ENCODE assay signal across 19 mouse cellular contexts in genomic region chr12:111558655-111559054, GRCm38 (mm10). TPM values are rescaled to one million over a fixed set of nuclear protein-coding genes. Genes with fewer than 3 reads are reported as not detected.
A peak's percentile ranks its signal among the peaks of the same experiment; 100 is the strongest.
DNase-seq lines count a peak whose midpoint lies in the region; ATAC-seq and TF ChIP-seq lines count a peak whose summit lies in the region.
"Had no signal": no experiment of that assay in that cellular context is flagged by ENCODE, and none has a peak within 500 bp of the region (broad histone marks: within the 10 kb centered on the region; RNA-seq: fewer than 3 reads in every experiment).

No protein-coding gene starts in this region.

- H3K36me3 ChIP-seq in lung, embryonic 14.5 days (ENCODE audit: insufficient read depth) = no peaks in the 10 kb centered on the region
- no peaks in the 10 kb centered on the region for H3K36me3 ChIP-seq in liver, embryonic 11.5 days (ENCODE audit: control insufficient read depth, insufficient read depth, low read length)
- H3K36me3 ChIP-seq: forebrain, embryonic 15.5 days; limb, embryonic 15.5 days; neural tube, embryonic 13.5 days had no signal

- no peak for DNase-seq in lung, embryonic 14.5 days
- DNase-seq in lung, postnatal 4 days = no peak
- DNase-seq in c-Kit-positive CD71-positive TER-119-positive erythroid progenitor cells, embryonic 14.5 days (ENCODE audit: low spot score) = peak; percentile 75
- DNase-seq in liver, embryonic 11.5 days (ENCODE audit: low spot score) = no peak
- no peak for DNase-seq in right cerebral cortex, postnatal 36 days (ENCODE audit: low spot score in 2 of 2)
- DNase-seq in layer of hippocampus, postnatal 14 days (ENCODE audit: low spot score in 2 of 2) = no peak
- DNase-seq: cerebellum, postnatal 10 days; heart, postnatal 14 days; kidney, adult 11 months; kidney, postnatal 36 days; lung, postnatal 14 days; right cerebral cortex, postnatal 25 days; thymus, postnatal 14 days had no signal

- H3K4me3 ChIP-seq in lung, embryonic 14.5 days (ENCODE audit: low read depth, low read length) = no peak overlapping the region
- H3K4me3 ChIP-seq in liver, embryonic 11.5 days (ENCODE audit: low read depth, low read length) = no peak overlapping the region
- H3K4me3 ChIP-seq: forebrain, embryonic 15.5 days; limb, embryonic 15.5 days; neural tube, embryonic 13.5 days had no signal

- H3K27ac ChIP-seq in lung, embryonic 14.5 days (ENCODE audit: low read depth) = no peak overlapping the region
- H3K27ac ChIP-seq in liver, embryonic 11.5 days (ENCODE audit: low read depth, low read length) = peak overlapping the region; percentile 80
- H3K27ac ChIP-seq: forebrain, embryonic 15.5 days; hindbrain, embryonic 14.5 days; limb, embryonic 15.5 days; neural tube, embryonic 13.5 days had no signal

- H3K27me3 ChIP-seq in lung, embryonic 14.5 days (ENCODE audit: insufficient read depth, low read length) = no peaks in the 10 kb centered on the region
- H3K27me3 ChIP-seq in liver, embryonic 11.5 days (replicated peaks; ENCODE audit: control insufficient read depth, insufficient read depth, low read length) = no peaks in the 10 kb centered on the region
- H3K27me3 ChIP-seq: forebrain, embryonic 15.5 days; limb, embryonic 15.5 days; neural tube, embryonic 13.5 days had no signal

- H3K4me1 ChIP-seq in lung, embryonic 14.5 days (ENCODE audit: insufficient read depth) = no peaks in the 10 kb centered on the region; the same call in 1 of the 2 replicates
- peaks cover 16% of the 10 kb centered on the region for H3K4me1 ChIP-seq in liver, embryonic 11.5 days (replicated peaks; ENCODE audit: control insufficient read depth, insufficient read depth, low read length)
- H3K4me1 ChIP-seq: forebrain, embryonic 15.5 days had no signal

- H3K9me3 ChIP-seq in lung, embryonic 14.5 days (ENCODE audit: low read depth, low read length) = no peaks in the 10 kb centered on the region
- H3K9me3 ChIP-seq in liver, embryonic 11.5 days (ENCODE audit: control insufficient read depth, low read length) = no peaks in the 10 kb centered on the region
- H3K9me3 ChIP-seq: forebrain, embryonic 15.5 days; limb, embryonic 15.5 days; neural tube, embryonic 13.5 days had no signal

- no peak overlapping the region for H3K4me2 ChIP-seq in lung, embryonic 14.5 days
- H3K4me2 ChIP-seq in liver, embryonic 11.5 days = peak overlapping the region; percentile 63
- H3K4me2 ChIP-seq: forebrain, embryonic 15.5 days; hindbrain, embryonic 14.5 days; limb, embryonic 15.5 days; midbrain, embryonic 11.5 days; neural tube, embryonic 13.5 days had no signal

- 0 out of 2 replicates have a peak, but pooled peaks have one; percentile 44 for ATAC-seq in lung, embryonic 14.5 days (ENCODE audit: insufficient read depth)
- peak; percentile 99 for ATAC-seq in liver, embryonic 11.5 days (replicated peaks; ENCODE audit: low FRiP score)
- ATAC-seq in megakaryocyte-erythroid progenitor cell, adult 5-6 weeks (replicated peaks; ENCODE audit: low FRiP score, low TSS enrichment, poor library complexity, severe bottlenecking) = peak; percentile 84
- ATAC-seq: forebrain, embryonic 15.5 days had no signal

- TF ChIP-seq CTCF in lung, embryonic 14.5 days (IDR thresholded peaks at IDR 0.05; ENCODE audit: low read depth) = no peak

- 36% methylated on average over 2 of the region's 2 CpGs for WGBS in lung, embryonic 14.5 days
- WGBS in liver, embryonic 11.5 days = 37% methylated on average over 2 of the region's 2 CpGs

- H3K9ac ChIP-seq in lung, embryonic 14.5 days = no peak overlapping the region
- no peak overlapping the region for H3K9ac ChIP-seq in liver, embryonic 11.5 days (ENCODE audit: low read depth, low read length)
- H3K9ac ChIP-seq: forebrain, embryonic 15.5 days; hindbrain, embryonic 14.5 days; limb, embryonic 15.5 days; neural tube, embryonic 13.5 days had no signal

RNA-seq across cellular contexts. Expression of gene Mark3, which starts 15.7 kb away (rescaled TPM):
- 57.3 and 62.0 TPM in 2 replicates for polyA plus RNA-seq in lung, embryonic 14.5 days (2014; fragmentation: Nextera tagmentation; extraction: Ambion mirVana)
- 36.9 and 38.6 TPM in 2 replicates for polyA plus RNA-seq in liver, embryonic 11.5 days (2014; fragmentation: Nextera tagmentation; extraction: Ambion mirVana)
- total RNA-seq in megakaryocyte-erythroid progenitor cell, adult 5-6 weeks (2014; fragmentation: Nextera tagmentation) = 56.3 and 62.2 TPM in 2 replicates
- total RNA-seq in megakaryocyte-erythroid progenitor cell, adult 5-6 weeks (2017) = 55.2 and 81.3 TPM in 2 replicates
- total RNA-seq in layer of hippocampus, postnatal 14 days (2021) = 100 to 1,000 TPM; 126 to 133 TPM

RNA-seq across cellular contexts. Expression of gene Eif5, which starts 20.8 kb away (rescaled TPM):
- polyA plus RNA-seq in lung, embryonic 14.5 days (2014; fragmentation: Nextera tagmentation; extraction: Ambion mirVana) = 479 and 486 TPM in 2 replicates
- 623 and 628 TPM in 2 replicates for polyA plus RNA-seq in liver, embryonic 11.5 days (2014; fragmentation: Nextera tagmentation; extraction: Ambion mirVana)
- total RNA-seq in megakaryocyte-erythroid progenitor cell, adult 5-6 weeks (2014; fragmentation: Nextera tagmentation) = 212 and 247 TPM in 2 replicates
- 262 and 337 TPM in 2 replicates for total RNA-seq in megakaryocyte-erythroid progenitor cell, adult 5-6 weeks (2017)
- 100 to 1,000 TPM; 218 to 276 TPM for total RNA-seq in layer of hippocampus, postnatal 14 days (2021)

Comparison
In these comparisons a context has a peak if more than half of its experiments do, and no peak if none do; other contexts are left out.
1. ATAC-seq: peak in every context shown above with its lines; median percentile 99 in liver, embryonic 11.5 days; 84 in megakaryocyte-erythroid progenitor cell, adult 5-6 weeks; 44 in lung, embryonic 14.5 days.